Mouse (Mus musculus): Measurements from ENCODE around the gene St3gal2. TPM values are rescaled to one million over a fixed set of nuclear protein-coding genes. Genes with fewer than 3 reads are reported as not detected.

St3gal2 gene
- total and polyA plus RNA-seq, 3 experiments, result 20.2 to 25.9 (median 22.0) TPM

DNA sequence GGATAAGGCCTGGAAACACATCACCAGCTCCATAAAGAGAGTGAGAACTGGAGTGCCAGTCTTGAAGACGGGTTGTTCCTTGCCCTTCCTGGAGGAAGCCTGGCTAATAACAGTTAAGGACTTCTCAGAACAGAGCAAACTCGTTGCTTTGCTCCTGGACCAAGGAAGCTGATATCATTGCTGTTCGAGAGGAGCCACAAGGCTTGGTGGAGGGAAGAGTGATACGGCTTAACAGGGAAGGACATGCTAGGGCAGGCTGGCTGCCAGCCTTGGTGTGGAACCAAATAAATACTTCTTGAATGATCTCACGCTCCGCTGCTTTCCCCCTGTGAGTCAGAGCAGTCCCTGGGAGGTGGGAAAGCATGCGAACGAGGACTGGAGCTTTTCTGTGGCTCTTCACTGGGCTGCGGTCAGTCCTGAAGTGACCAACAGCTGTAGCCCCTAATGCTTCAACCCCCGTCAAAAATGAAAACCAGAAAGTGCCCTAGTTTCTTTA lies 21.8 kb downstream of the St3gal2 start:
- WGBS, result 19% methylated on average over 10 of the region's 10 CpGs

DNA sequence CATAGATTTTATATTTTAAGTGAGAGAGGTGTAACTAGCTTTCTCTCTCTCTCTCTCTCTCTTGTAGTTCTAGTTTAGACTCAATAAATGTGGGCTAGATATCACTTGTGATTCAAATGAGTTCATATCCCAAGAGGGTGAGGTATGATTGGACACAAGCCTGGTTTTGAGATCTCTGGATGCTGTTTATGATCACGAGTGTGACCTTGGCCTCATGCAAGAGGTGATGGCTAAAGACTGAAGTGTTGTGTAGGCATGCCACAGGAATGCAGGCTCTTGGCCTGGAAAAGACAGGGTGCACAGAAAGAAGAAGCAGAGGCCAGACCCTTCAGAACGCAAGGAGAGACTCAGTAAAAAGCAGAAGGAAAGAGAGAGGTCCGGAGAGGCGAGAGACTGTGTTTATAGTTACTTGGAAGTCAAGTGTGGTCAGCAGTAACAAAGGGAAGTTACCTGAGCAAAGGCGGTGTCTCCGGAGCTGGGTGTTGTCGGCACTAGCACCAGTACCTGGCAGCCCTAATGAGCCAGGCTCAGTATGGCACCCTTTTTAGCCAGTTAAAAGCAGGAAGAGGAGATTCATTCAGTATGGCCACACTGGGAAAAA lies 24.7 kb downstream of the St3gal2 start:
- no peak overlapping the region for H3K4me3 ChIP-seq
- 57% methylated on average over 7 of the region's 7 CpGs for WGBS
- H3K79me2 ChIP-seq (replicated peaks; ENCODE audit: control insufficient read depth, insufficient read depth, low read length), result no peaks in the 10 kb centered on the region
- H3K9ac ChIP-seq (ENCODE audit: low read depth, low read length), result no peak overlapping the region
- peaks cover 3% of the 10 kb centered on the region; the same call in 1 of the 2 replicates for H3K36me3 ChIP-seq (ENCODE audit: control insufficient read depth, insufficient read depth, low read length)
- H3K4me1 ChIP-seq (ENCODE audit: control insufficient read depth, insufficient read depth, low read length), result peaks cover 22% of the 10 kb centered on the region
- H3K27me3 ChIP-seq (ENCODE audit: control insufficient read depth, insufficient read depth, low read length), result no peaks in the 10 kb centered on the region
- peak overlapping the region; percentile 68 for H3K27ac ChIP-seq
- intact Hi-C loops (cut with DNase I), result no loop called here
- DNase-seq, result peak in 1 of 2 experiments; percentile 48
- TF ChIP-seq EP300 (IDR thresholded peaks at IDR 0.05; ENCODE audit: insufficient read depth, low read depth, low read length) (0 out of 2 replicates have a peak, but pooled peaks have one; percentile 64), POLR2A (IDR thresholded peaks at IDR 0.05; ENCODE audit: insufficient read depth, low read depth, low read length) (no peak)

More for the DNA sequence above, 21.8 kb downstream of the St3gal2 start:
- DNase-seq, result peak; percentile 79 to 89
- peaks cover 6% of the 10 kb centered on the region for H3K36me3 ChIP-seq (ENCODE audit: control insufficient read depth, insufficient read depth, low read length)
- intact Hi-C loops (cut with DNase I), result no loop called here
- H3K79me2 ChIP-seq (replicated peaks; ENCODE audit: control insufficient read depth, insufficient read depth, low read length), result no peaks in the 10 kb centered on the region
- peaks cover 29% of the 10 kb centered on the region for H3K4me1 ChIP-seq (ENCODE audit: control insufficient read depth, insufficient read depth, low read length)
- peak overlapping the region; percentile 91 for H3K27ac ChIP-seq
- no peaks in the 10 kb centered on the region for H3K27me3 ChIP-seq (ENCODE audit: control insufficient read depth, insufficient read depth, low read length)
- TF ChIP-seq EP300 (IDR thresholded peaks at IDR 0.05; ENCODE audit: insufficient read depth, low read depth, low read length) (no peak), CTCF (IDR thresholded peaks at IDR 0.05) (no peak)
- 0 out of 2 replicates have a peak overlapping the region, but pooled peaks have one; percentile 2 for H3K9ac ChIP-seq (ENCODE audit: low read depth, low read length)
- H3K4me3 ChIP-seq, result no peak overlapping the region

DNA sequence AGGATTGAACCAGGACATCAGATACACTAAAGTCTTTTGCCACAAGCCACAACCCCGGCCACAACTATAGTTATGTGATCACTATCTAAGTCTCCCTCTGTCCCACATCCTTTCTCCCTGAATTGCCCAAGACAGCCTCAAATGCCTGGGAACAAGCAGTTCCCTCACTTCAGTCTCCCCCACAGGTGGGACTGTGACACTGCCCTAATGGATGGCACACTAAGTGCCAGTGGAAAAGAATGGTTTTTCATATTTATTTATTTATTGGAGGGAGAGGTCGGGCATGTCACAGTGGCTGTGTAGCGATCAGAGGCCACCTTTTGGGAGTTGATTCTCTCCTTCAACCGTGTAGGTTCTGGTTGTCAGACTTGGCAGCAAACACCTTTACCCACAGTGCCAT lies 26.0 kb downstream of the St3gal2 start:
- Histone ChIP-seq H3K27ac (no peak overlapping the region), H3K36me3 (ENCODE audit: control insufficient read depth, insufficient read depth, low read length) (no peaks in the 10 kb centered on the region), H3K4me1 (ENCODE audit: control insufficient read depth, insufficient read depth, low read length) (peaks cover 19% of the 10 kb centered on the region), H3K4me3 (no peak overlapping the region), H3K27me3 (ENCODE audit: control insufficient read depth, insufficient read depth, low read length) (no peaks in the 10 kb centered on the region), H3K79me2 (replicated peaks; ENCODE audit: control insufficient read depth, insufficient read depth, low read length) (no peaks in the 10 kb centered on the region), H3K9ac (ENCODE audit: low read depth, low read length) (no peak overlapping the region)
- intact Hi-C loops (cut with DNase I), result no loop called here
- 67% methylated on average over 4 of the region's 4 CpGs for WGBS
- DNase-seq, result no peak
- TF ChIP-seq EP300 (IDR thresholded peaks at IDR 0.05; ENCODE audit: insufficient read depth, low read depth, low read length) (no peak), POLR2A (IDR thresholded peaks at IDR 0.05; ENCODE audit: insufficient read depth, low read depth, low read length) (no peak), CTCF (IDR thresholded peaks at IDR 0.05) (no peak)

DNA sequence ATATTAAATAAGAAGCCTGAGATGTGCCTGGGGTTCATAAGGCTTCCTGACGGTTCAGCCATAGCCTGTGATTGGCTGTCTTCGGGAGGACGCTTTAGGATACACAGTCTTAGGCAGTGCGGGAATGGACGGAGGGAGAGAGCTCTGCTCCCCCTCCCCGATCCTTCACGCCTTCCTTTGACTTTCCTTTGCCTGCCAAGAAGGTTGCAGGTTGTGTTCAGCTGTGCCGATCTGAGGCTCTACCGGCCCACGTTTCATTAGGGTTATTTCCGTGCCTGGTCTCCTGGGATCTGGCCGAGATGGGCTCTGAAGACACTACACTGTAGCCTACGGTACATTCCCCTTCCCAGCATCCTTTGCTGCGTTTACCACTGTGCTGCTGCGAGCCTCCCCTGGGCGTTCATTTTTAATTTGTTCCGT lies 30.4 kb downstream of the St3gal2 start:
- peaks cover 11% of the 10 kb centered on the region for H3K4me1 ChIP-seq (ENCODE audit: control insufficient read depth, insufficient read depth, low read length)
- H3K79me2 ChIP-seq (replicated peaks; ENCODE audit: control insufficient read depth, insufficient read depth, low read length), result no peaks in the 10 kb centered on the region
- no peaks in the 10 kb centered on the region for H3K27me3 ChIP-seq (ENCODE audit: control insufficient read depth, insufficient read depth, low read length)
- WGBS, result 26% methylated on average over 17 of the region's 17 CpGs
- peak overlapping the region; percentile 75 for H3K27ac ChIP-seq
- H3K9ac ChIP-seq (ENCODE audit: low read depth, low read length), result no peak overlapping the region
- no peaks in the 10 kb centered on the region for H3K36me3 ChIP-seq (ENCODE audit: control insufficient read depth, insufficient read depth, low read length)
- no peak; the same call in 1 of the 2 replicates for TF ChIP-seq EP300 (IDR thresholded peaks at IDR 0.05; ENCODE audit: insufficient read depth, low read depth, low read length)
- TF ChIP-seq POLR2A (IDR thresholded peaks at IDR 0.05; ENCODE audit: insufficient read depth, low read depth, low read length), result no peak
- H3K4me3 ChIP-seq, result peak overlapping the region; percentile 48
- intact Hi-C loops (cut with DNase I), result loop anchor here (2.0 kb wide), 1 partner anchor 15 kb away; no protein-coding TSS in a partner anchor
- DNase-seq, result peak; percentile 64 to 80

DNA sequence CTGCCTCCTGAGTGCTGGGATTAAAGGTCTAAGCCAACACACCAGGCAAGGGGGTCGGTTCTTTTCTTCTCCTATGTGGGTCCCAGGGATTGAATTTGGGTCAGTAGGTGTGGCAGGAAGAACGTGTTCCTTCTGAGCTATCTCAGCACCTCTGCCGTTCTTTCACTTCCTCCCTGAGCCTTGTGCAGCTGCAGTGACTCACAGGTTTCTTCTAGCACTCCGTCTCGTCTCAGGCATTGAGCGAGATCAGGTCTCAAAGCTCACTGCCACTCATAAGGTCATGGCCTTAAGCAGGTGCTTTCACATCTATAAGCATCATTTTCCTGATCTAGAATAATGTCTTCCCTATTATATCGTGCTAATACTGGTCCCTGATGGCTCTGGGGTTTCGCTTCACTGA lies 35.1 kb downstream of the St3gal2 start:
- H3K4me1 ChIP-seq (ENCODE audit: control insufficient read depth, insufficient read depth, low read length), result peaks cover 4% of the 10 kb centered on the region
- DNase-seq, result no peak
- intact Hi-C loops (cut with DNase I), result no loop called here
- no peak overlapping the region; the same call in 1 of the 2 replicates for H3K27ac ChIP-seq
- no peak overlapping the region for H3K9ac ChIP-seq (ENCODE audit: low read depth, low read length)
- H3K36me3 ChIP-seq (ENCODE audit: control insufficient read depth, insufficient read depth, low read length), result no peaks in the 10 kb centered on the region
- H3K79me2 ChIP-seq (replicated peaks; ENCODE audit: control insufficient read depth, insufficient read depth, low read length), result no peaks in the 10 kb centered on the region
- H3K27me3 ChIP-seq (ENCODE audit: control insufficient read depth, insufficient read depth, low read length), result no peaks in the 10 kb centered on the region
- TF ChIP-seq CTCF (IDR thresholded peaks at IDR 0.05) (no peak), EP300 (IDR thresholded peaks at IDR 0.05; ENCODE audit: insufficient read depth, low read depth, low read length) (no peak), POLR2A (IDR thresholded peaks at IDR 0.05; ENCODE audit: insufficient read depth, low read depth, low read length) (no peak)
- no peak overlapping the region for H3K4me3 ChIP-seq
- WGBS, result 52% methylated on average over 8 of the region's 8 CpGs
